ENCODE assay signal across 8 mouse cellular contexts in the genomic region with DNA sequence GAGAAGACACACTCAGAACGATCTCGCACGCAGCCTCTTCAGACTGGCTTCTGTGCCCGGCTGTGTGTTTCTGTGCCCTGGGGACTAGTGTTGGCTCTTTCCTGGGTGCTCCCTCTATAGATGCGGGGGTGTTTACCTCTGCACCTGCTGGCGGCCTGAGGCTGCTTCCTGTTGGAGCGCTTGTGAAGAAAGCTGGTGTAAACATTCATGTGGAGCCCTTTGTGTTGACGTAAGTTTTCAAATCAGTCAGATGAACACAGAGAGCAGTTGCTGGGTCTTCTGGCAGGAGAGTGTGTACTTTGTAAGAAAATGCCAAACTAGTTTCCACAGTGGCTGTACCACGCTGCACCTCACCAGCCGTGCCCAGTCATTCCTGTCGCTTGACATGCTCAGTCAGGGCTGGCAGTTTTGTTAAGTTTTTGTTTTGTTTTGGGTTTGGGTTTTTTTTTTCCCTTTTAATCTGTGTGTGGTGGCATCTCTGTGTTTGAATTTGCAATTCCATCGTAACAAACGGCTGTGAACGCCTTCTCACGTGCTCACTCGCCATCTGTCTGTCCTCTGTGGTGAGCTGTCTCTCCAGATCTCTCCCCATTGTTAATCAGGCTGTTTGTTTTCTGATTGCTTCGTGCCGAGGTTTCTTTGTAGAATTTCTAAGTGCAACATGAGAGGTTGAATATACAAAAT. TPM values are rescaled to one million over a fixed set of nuclear protein-coding genes. Genes with fewer than 3 reads are reported as not detected.
DNase-seq lines count a peak whose midpoint lies in the region; ATAC-seq and TF ChIP-seq lines count a peak whose summit lies in the region.

No protein-coding gene starts in this region.

- H3K4me2 ChIP-seq in liver, postnatal 0 days (ENCODE audit: low read depth, low read length) = no peak overlapping the region
- H3K4me2 ChIP-seq in forebrain, embryonic 11.5 days (ENCODE audit: low read depth, low read length, severe bottlenecking) = no peak overlapping the region
- H3K4me2 ChIP-seq in limb, embryonic 15.5 days = no peak overlapping the region

- H3K27me3 ChIP-seq in liver, postnatal 0 days (ENCODE audit: insufficient read depth, low read length) = no peaks in the 10 kb centered on the region
- H3K27me3 ChIP-seq in forebrain, embryonic 11.5 days (ENCODE audit: control insufficient read depth, insufficient read depth, low read length) = no peaks in the 10 kb centered on the region
- no peaks in the 10 kb centered on the region for H3K27me3 ChIP-seq in limb, embryonic 15.5 days
- H3K27me3 ChIP-seq in thymus, adult 2 months (ENCODE audit: control insufficient read depth, insufficient read depth, low read length) = no peaks in the 10 kb centered on the region

- 46% methylated on average over 18 of the region's 18 CpGs for WGBS in liver, postnatal 0 days (ENCODE audit: insufficient replicate concordance)
- WGBS in forebrain, embryonic 11.5 days = 68% methylated on average over 18 of the region's 18 CpGs
- 52% methylated on average over 18 of the region's 18 CpGs for WGBS in limb, embryonic 15.5 days
- WGBS in thymus, adult 2 months = 19% methylated on average over 18 of the region's 18 CpGs

- H3K9ac ChIP-seq in liver, postnatal 0 days (replicated peaks) = no peak overlapping the region
- H3K9ac ChIP-seq in forebrain, embryonic 11.5 days (ENCODE audit: low read length) = no peak overlapping the region
- H3K9ac ChIP-seq in limb, embryonic 15.5 days = no peak overlapping the region

- TF ChIP-seq CTCF in liver, postnatal 0 days (IDR thresholded peaks at IDR 0.05; ENCODE audit: low read depth) = no peak
- TF ChIP-seq CTCF in thymus, adult 2 months (IDR thresholded peaks at IDR 0.05; ENCODE audit: borderline replicate concordance, control insufficient read depth, extremely low read depth, insufficient read depth, low read length, poor library complexity) = 0 out of 2 replicates have a peak, but pooled peaks have one; percentile 44

- H3K4me1 ChIP-seq in liver, postnatal 0 days (ENCODE audit: insufficient read depth) = peaks cover 3% of the 10 kb centered on the region; the same call in 1 of the 2 replicates
- H3K4me1 ChIP-seq in forebrain, embryonic 11.5 days (replicated peaks; ENCODE audit: control insufficient read depth, insufficient read depth, low read length) = peaks cover 4% of the 10 kb centered on the region; the same call in 1 of the 2 replicates
- H3K4me1 ChIP-seq in limb, embryonic 15.5 days = peaks cover 10% of the 10 kb centered on the region; the same call in 1 of the 2 replicates
- H3K4me1 ChIP-seq in thymus, adult 2 months (replicated peaks; ENCODE audit: control insufficient read depth, insufficient read depth, low read length) = peaks cover 36% of the 10 kb centered on the region

- intact Hi-C loops in gastrocnemius, postnatal 36 days (cut with DNase I) = no loop called here

- TF ChIP-seq POLR2A in thymus, adult 2 months (IDR thresholded peaks at IDR 0.05; ENCODE audit: control insufficient read depth, extremely low read depth, insufficient read depth, low read length, poor library complexity) = peak; percentile 64; the same call in 1 of the 2 replicates

- 0 out of 2 replicates have a peak overlapping the region, but pooled peaks have one; percentile 6 for H3K27ac ChIP-seq in liver, postnatal 0 days (ENCODE audit: low read depth)
- H3K27ac ChIP-seq in forebrain, embryonic 11.5 days (ENCODE audit: low read depth, low read length) = 0 out of 2 replicates have a peak overlapping the region, but pooled peaks have one; percentile 41
- H3K27ac ChIP-seq in limb, embryonic 15.5 days = 0 out of 2 replicates have a peak overlapping the region, but pooled peaks have one; percentile 17
- H3K27ac ChIP-seq in thymus, adult 2 months (ENCODE audit: control insufficient read depth, insufficient read depth, low read length) = peak overlapping the region; percentile 99

- no peaks in the 10 kb centered on the region for H3K36me3 ChIP-seq in liver, postnatal 0 days (replicated peaks; ENCODE audit: insufficient read depth, low read length)
- H3K36me3 ChIP-seq in forebrain, embryonic 11.5 days (ENCODE audit: control insufficient read depth, insufficient read depth, low read length) = no peaks in the 10 kb centered on the region
- no peaks in the 10 kb centered on the region for H3K36me3 ChIP-seq in limb, embryonic 15.5 days
- H3K36me3 ChIP-seq in thymus, adult 2 months (ENCODE audit: control insufficient read depth, insufficient read depth, low read length) = no peaks in the 10 kb centered on the region

- no peak for TF ChIP-seq EP300 in liver, postnatal 0 days (IDR thresholded peaks at IDR 0.05; ENCODE audit: low read depth)

- no peak for ATAC-seq in liver, postnatal 0 days
- ATAC-seq in forebrain, embryonic 11.5 days (replicated peaks; ENCODE audit: low FRiP score) = no peak
- no peak for ATAC-seq in limb, embryonic 15.5 days (ENCODE audit: insufficient number of reproducible peaks, low FRiP score, low TSS enrichment, low read depth)

- H3K9me3 ChIP-seq in liver, postnatal 0 days (ENCODE audit: low read length) = peaks cover 7% of the 10 kb centered on the region
- H3K9me3 ChIP-seq in forebrain, embryonic 11.5 days (ENCODE audit: control insufficient read depth, low read length) = no peaks in the 10 kb centered on the region; the same call in 1 of the 2 replicates
- H3K9me3 ChIP-seq in limb, embryonic 15.5 days = no peaks in the 10 kb centered on the region

- no peak for DNase-seq in liver, postnatal 0 days
- DNase-seq in liver = no peak
- no peak for DNase-seq in forebrain, embryonic 11.5 days (ENCODE audit: low spot score)
- DNase-seq in thymus, adult 2 months = peak; percentile 80
- no peak for DNase-seq in gastrocnemius, postnatal 36 days
- no peak for DNase-seq in embryo, embryonic 10.5 days (ENCODE audit: low spot score)
- no peak for DNase-seq in kidney, postnatal 14 days

- no peak overlapping the region for H3K4me3 ChIP-seq in liver, postnatal 0 days (ENCODE audit: low read depth, low read length)
- no peak overlapping the region for H3K4me3 ChIP-seq in forebrain, embryonic 11.5 days (ENCODE audit: low read depth, low read length)
- no peak overlapping the region for H3K4me3 ChIP-seq in limb, embryonic 15.5 days
- H3K4me3 ChIP-seq in thymus, adult 2 months (ENCODE audit: control insufficient read depth, insufficient read depth, low read length) = peak overlapping the region; percentile 21

RNA-seq across cellular contexts. Expression of a gene that starts 40.0 kb away (rescaled TPM):
- polyA plus RNA-seq in liver, postnatal 0 days (2015; fragmentation: Nextera tagmentation; extraction: Ambion mirVana) = 0.06 TPM in 1 of 2 replicates, not detected in the other
- polyA plus RNA-seq in forebrain, embryonic 11.5 days (2014; fragmentation: Nextera tagmentation; extraction: Ambion mirVana) = 0.13 TPM in 1 of 2 replicates, not detected in the other
- 0.47 and 0.50 TPM in 2 replicates for polyA plus RNA-seq in limb, embryonic 15.5 days (2015; fragmentation: Nextera tagmentation; extraction: Ambion mirVana)
- polyA plus RNA-seq in thymus, adult 2 months (2012; rRNA removed) = 13.6 and 14.5 TPM in 2 replicates
- total RNA-seq in gastrocnemius, postnatal 36 days (2021) = 1 to 10 TPM; 1.1 to 1.3 TPM

Comparison
In these comparisons a context has a peak if more than half of its experiments do, and no peak if none do; other contexts are left out.
1. H3K27ac ChIP-seq: peak in every context shown above with its lines; median percentile 99 in thymus, adult 2 months; 41 in forebrain, embryonic 11.5 days; 17 in limb, embryonic 15.5 days; 6 in liver, postnatal 0 days.